Mouse (Mus musculus) heart, postnatal 0 days (tissue): Measurements from ENCODE around the gene Foxo6.

Experiments used
- CTCF ChIP-seq: IDR thresholded peaks from 2 replicates; pipeline ENCODE4 v1.5.1; 2016; ENCODE audit warnings: antibody characterized with exemption, control low read depth, low read depth
- EP300 ChIP-seq: IDR thresholded peaks from 2 replicates; pipeline ENCODE4 v1.6.1; 2016; ENCODE audit warnings: antibody characterized with exemption, low read depth

GRCm38 (mm10) chr4:120285730-120286129, 1.4 kb downstream of the Foxo6 start:
- TF ChIP-seq CTCF (no peak), EP300 (no peak)
